Mouse (Mus musculus): ENCODE data around the gene Mixl1. TPM values are rescaled to one million over a fixed set of nuclear protein-coding genes. Genes with fewer than 3 reads are reported as not detected.

The Mixl1 gene
- total RNA-seq, 2 experiments from 2014 or later, result not detected

GRCm38 (mm10) chr1:180703400-180703799, 6.6 kb upstream of the Mixl1 start:
- no peak for TF ChIP-seq CTCF (conservative IDR thresholded peaks at IDR 0.05)
- Histone ChIP-seq H3K27ac (no peak overlapping the region), H3K4me3 (no peak overlapping the region)
- no peak for DNase-seq (ENCODE audit: low spot score in 2 of 2)

GRCm38 (mm10) chr1:180698063-180698462, 1.2 kb upstream of the Mixl1 start:
- H3K4me3 ChIP-seq, result no peak overlapping the region
- TF ChIP-seq CTCF (conservative IDR thresholded peaks at IDR 0.05), result no peak
- DNase-seq (ENCODE audit: low spot score in 2 of 2), result no peak
- H3K27ac ChIP-seq, result no peak overlapping the region

- Histone ChIP-seq H3K4me3 (no peak overlapping the region), H3K27ac (no peak overlapping the region)
- TF ChIP-seq CTCF (conservative IDR thresholded peaks at IDR 0.05), result no peak
- no peak for DNase-seq (ENCODE audit: low spot score in 2 of 2)
Measured at GRCm38 (mm10) chr1:180691284-180691683, 5.5 kb downstream of the Mixl1 start.

Other genes starting within 250 kb of the Mixl1 start
- 100 to 1,000 TPM; 298 to 309 TPM for gene Stum, start 213.5 kb downstream of the Mixl1 start, total RNA-seq (2021)
- 100 to 1,000 TPM; 122 to 153 TPM for gene Parp1, start 128.1 kb downstream of the Mixl1 start, total RNA-seq (2021)
- 1 to 10 TPM; 4.7 to 4.8 TPM for gene Lin9, start 55.9 kb downstream of the Mixl1 start, total RNA-seq (2021)
- 10 to 100 TPM; 32.6 to 34.4 TPM for gene Acbd3, start 29.0 kb upstream of the Mixl1 start, total RNA-seq (2021)
- gene H3f3a, start 116.9 kb upstream of the Mixl1 start, total RNA-seq (2021), result 100 to 1,000 TPM; 319 to 351 TPM
- 10 to 100 TPM; 22.9 TPM for gene Sde2, start 154.1 kb upstream of the Mixl1 start, total RNA-seq (2021)
- gene Lefty2, start 196.1 kb upstream of the Mixl1 start, total RNA-seq (2021), result 1 to 10 TPM; 1.4 to 2.0 TPM
- gene Pycr2, start 207.3 kb upstream of the Mixl1 start, total RNA-seq (2021), result 10 to 100 TPM; 42.9 to 44.9 TPM
- 10 to 100 TPM; 11.4 to 12.9 TPM for gene Lefty1, start 238.0 kb upstream of the Mixl1 start, total RNA-seq (2021)
- 10 to 100 TPM; 20.4 to 23.8 TPM for gene Tmem63a, start 245.3 kb upstream of the Mixl1 start, total RNA-seq (2021)